Mouse (Mus musculus) liver, embryonic 14.5 days (tissue): Measurements from ENCODE around the gene Il1b.

Experiments used
- CTCF ChIP-seq: IDR thresholded peaks from 2 replicates; pipeline ENCODE4 v1.5.1; 2016; ENCODE audit warnings: antibody characterized with exemption, low read depth, control low read depth
- EP300 ChIP-seq: IDR thresholded peaks from 2 replicates; pipeline ENCODE4 v1.6.1; 2016; ENCODE audit warnings: antibody characterized with exemption, low read depth

DNA sequence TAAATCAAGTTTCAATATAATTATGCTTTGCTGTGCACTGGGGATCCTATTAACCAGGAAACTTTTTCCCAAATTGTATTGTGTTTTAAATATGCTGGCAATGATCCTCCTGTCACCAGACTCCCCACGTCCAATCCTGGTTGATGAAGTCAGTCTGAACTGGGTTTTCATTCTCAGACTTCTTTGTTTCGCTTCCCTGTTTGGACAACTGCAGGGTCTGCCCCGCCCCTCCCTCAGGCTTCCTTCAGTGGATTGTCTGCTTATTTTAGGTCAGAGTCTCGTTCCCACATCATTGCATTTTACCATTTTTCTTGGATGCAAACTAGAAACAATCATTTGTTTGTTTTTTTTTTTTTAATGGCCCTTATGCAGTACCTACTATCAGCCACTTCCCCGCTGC is 9.3 kb upstream of the Il1b start:
- TF ChIP-seq CTCF = no peak
- TF ChIP-seq EP300 = no peak
